13 mouse cellular contexts compared by ENCODE assay signal in genomic region chr5:137301253-137301652, GRCm38 (mm10). TPM values are rescaled to one million over a fixed set of nuclear protein-coding genes. Genes with fewer than 3 reads are reported as not detected.
DNase-seq lines count a peak whose midpoint lies in the region; ATAC-seq and TF ChIP-seq lines count a peak whose summit lies in the region.
"Had no signal": no experiment of that assay in that cellular context is flagged by ENCODE, and none has a peak within 500 bp of the region (broad histone marks: within the 10 kb centered on the region; RNA-seq: fewer than 3 reads in every experiment).

No protein-coding gene starts in this region.

- no peak overlapping the region for H3K27ac ChIP-seq in kidney, postnatal 0 days
- H3K27ac ChIP-seq in liver, embryonic 12.5 days, result 0 out of 2 replicates have a peak overlapping the region, but pooled peaks have one; percentile 13
- H3K27ac ChIP-seq: heart, embryonic 13.5 days; layer of hippocampus, adult 2 months; liver, embryonic 15.5 days had no signal

- no peak overlapping the region for H3K4me3 ChIP-seq in kidney, postnatal 0 days (replicated peaks; ENCODE audit: low read depth, low read length)
- H3K4me3 ChIP-seq in liver, embryonic 12.5 days, result no peak overlapping the region
- H3K4me3 ChIP-seq: erythroblast, embryonic 14.5 days; heart, embryonic 13.5 days; layer of hippocampus, adult 2 months; liver, embryonic 15.5 days had no signal

- no peak for TF ChIP-seq CTCF in kidney, postnatal 0 days (IDR thresholded peaks at IDR 0.05; ENCODE audit: low read depth)

- DNase-seq in cerebellum, adult 9-10 months, result peak; percentile 44
- DNase-seq in cerebellum, postnatal 4 days (ENCODE audit: low spot score in 2 of 2), result no peak
- no peak for DNase-seq in kidney, postnatal 0 days (ENCODE audit: low spot score)
- DNase-seq in kidney, adult 9 months, result no peak
- DNase-seq in Muller cell, postnatal 12 days (ENCODE audit: inconsistent ontology term), result peak; percentile 59
- DNase-seq in gastrocnemius, postnatal 25 days, result no peak
- DNase-seq in yolk sac, embryonic 10.5 days (ENCODE audit: low spot score), result no peak
- DNase-seq: B cell, adult 2 months had no signal

- no peaks in the 10 kb centered on the region for H3K9me3 ChIP-seq in kidney, postnatal 0 days (replicated peaks; ENCODE audit: low read length)
- no peaks in the 10 kb centered on the region for H3K9me3 ChIP-seq in liver, embryonic 12.5 days (replicated peaks)
- H3K9me3 ChIP-seq: heart, embryonic 13.5 days; liver, embryonic 15.5 days had no signal

- ATAC-seq in kidney, postnatal 0 days (replicated peaks; ENCODE audit: low FRiP score, low read depth), result peak; percentile 58
- no peak for ATAC-seq in liver, embryonic 12.5 days

- peaks cover 18% of the 10 kb centered on the region for H3K4me1 ChIP-seq in kidney, postnatal 0 days (replicated peaks; ENCODE audit: insufficient read depth, low read length)
- peaks cover 43% of the 10 kb centered on the region for H3K4me1 ChIP-seq in liver, embryonic 12.5 days

- peaks cover 79% of the 10 kb centered on the region for H3K36me3 ChIP-seq in kidney, postnatal 0 days (ENCODE audit: insufficient read depth, low read length)
- H3K36me3 ChIP-seq in liver, embryonic 12.5 days, result peaks cover 99% of the 10 kb centered on the region

- H3K9ac ChIP-seq in kidney, postnatal 0 days (ENCODE audit: low read depth, low read length), result no peak overlapping the region
- H3K9ac ChIP-seq in liver, embryonic 12.5 days, result no peak overlapping the region
- H3K9ac ChIP-seq: liver, embryonic 15.5 days had no signal

- H3K27me3 ChIP-seq in kidney, postnatal 0 days (ENCODE audit: insufficient read depth, low read length), result no peaks in the 10 kb centered on the region
- no peaks in the 10 kb centered on the region for H3K27me3 ChIP-seq in liver, embryonic 12.5 days (replicated peaks)
- H3K27me3 ChIP-seq: heart, embryonic 13.5 days; liver, embryonic 15.5 days had no signal

- WGBS in kidney, postnatal 0 days, result 76% methylated on average over 21 of the region's 21 CpGs
- 88% methylated on average over 21 of the region's 21 CpGs for WGBS in liver, embryonic 12.5 days (ENCODE audit: insufficient replicate concordance)

- no peak overlapping the region for H3K4me2 ChIP-seq in kidney, postnatal 0 days (ENCODE audit: low read length)
- no peak overlapping the region for H3K4me2 ChIP-seq in liver, embryonic 12.5 days
- H3K4me2 ChIP-seq: heart, embryonic 13.5 days; liver, embryonic 15.5 days had no signal

RNA-seq across cellular contexts. Expression of gene Srrt, which starts 6.2 kb away (rescaled TPM):
- polyA plus RNA-seq in kidney, postnatal 0 days (2015; fragmentation: Nextera tagmentation; extraction: Ambion mirVana), result 68.0 and 77.7 TPM in 2 replicates
- 125 and 128 TPM in 2 replicates for polyA plus RNA-seq in liver, embryonic 12.5 days (2016; fragmentation: Nextera tagmentation; extraction: Ambion mirVana)
- 10 to 100 TPM; 38.5 to 44.7 TPM for total RNA-seq in gastrocnemius, postnatal 25 days (2021)

RNA-seq across cellular contexts. Expression of gene Ufsp1, which starts 6.8 kb away (rescaled TPM):
- 11.4 and 12.8 TPM in 2 replicates for polyA plus RNA-seq in kidney, postnatal 0 days (2015; fragmentation: Nextera tagmentation; extraction: Ambion mirVana)
- 11.9 and 12.5 TPM in 2 replicates for polyA plus RNA-seq in liver, embryonic 12.5 days (2016; fragmentation: Nextera tagmentation; extraction: Ambion mirVana)
- 10 to 100 TPM; 18.3 to 24.4 TPM for total RNA-seq in gastrocnemius, postnatal 25 days (2021)

RNA-seq across cellular contexts. Expression of gene Trip6, which starts 13.0 kb away (rescaled TPM):
- 74.8 and 75.6 TPM in 2 replicates for polyA plus RNA-seq in kidney, postnatal 0 days (2015; fragmentation: Nextera tagmentation; extraction: Ambion mirVana)
- 16.8 and 18.7 TPM in 2 replicates for polyA plus RNA-seq in liver, embryonic 12.5 days (2016; fragmentation: Nextera tagmentation; extraction: Ambion mirVana)
- total RNA-seq in gastrocnemius, postnatal 25 days (2021), result 1 to 10 TPM; 5.2 to 5.3 TPM

RNA-seq across cellular contexts. Expression of gene Ache, which starts 13.9 kb away (rescaled TPM):
- polyA plus RNA-seq in kidney, postnatal 0 days (2015; fragmentation: Nextera tagmentation; extraction: Ambion mirVana), result 6.5 and 7.4 TPM in 2 replicates
- 23.4 and 26.2 TPM in 2 replicates for polyA plus RNA-seq in liver, embryonic 12.5 days (2016; fragmentation: Nextera tagmentation; extraction: Ambion mirVana)
- 10 to 100 TPM; 26.4 to 40.7 TPM for total RNA-seq in gastrocnemius, postnatal 25 days (2021)

RNA-seq across cellular contexts. Expression of gene Slc12a9, which starts 32.1 kb away (rescaled TPM):
- 11.8 and 12.0 TPM in 2 replicates for polyA plus RNA-seq in kidney, postnatal 0 days (2015; fragmentation: Nextera tagmentation; extraction: Ambion mirVana)
- polyA plus RNA-seq in liver, embryonic 12.5 days (2016; fragmentation: Nextera tagmentation; extraction: Ambion mirVana), result 5.0 and 5.8 TPM in 2 replicates
- 1 to 10 TPM; 2.3 to 3.1 TPM for total RNA-seq in gastrocnemius, postnatal 25 days (2021)

Comparison
In these comparisons a context has a peak if more than half of its experiments do, and no peak if none do; other contexts are left out.
1. DNase-seq: peak in cerebellum, adult 9-10 months (single experiment) and Muller cell, postnatal 12 days (single experiment); none in cerebellum, postnatal 4 days (0 of 2), kidney, postnatal 0 days (single experiment), kidney, adult 9 months (single experiment), gastrocnemius, postnatal 25 days (single experiment) and yolk sac, embryonic 10.5 days (single experiment).